Mouse (Mus musculus): Measurements from ENCODE around the gene Prkag3.

The Prkag3 gene

GRCm38 (mm10) chr1:74748643-74749271 is at the start of gene Prkag3:
Gene Prkag3, minus strand, starts transcription at chr1:74749221.
- DNase-seq (ENCODE audit: low read depth, low spot score): peak; percentile 53

DNA sequence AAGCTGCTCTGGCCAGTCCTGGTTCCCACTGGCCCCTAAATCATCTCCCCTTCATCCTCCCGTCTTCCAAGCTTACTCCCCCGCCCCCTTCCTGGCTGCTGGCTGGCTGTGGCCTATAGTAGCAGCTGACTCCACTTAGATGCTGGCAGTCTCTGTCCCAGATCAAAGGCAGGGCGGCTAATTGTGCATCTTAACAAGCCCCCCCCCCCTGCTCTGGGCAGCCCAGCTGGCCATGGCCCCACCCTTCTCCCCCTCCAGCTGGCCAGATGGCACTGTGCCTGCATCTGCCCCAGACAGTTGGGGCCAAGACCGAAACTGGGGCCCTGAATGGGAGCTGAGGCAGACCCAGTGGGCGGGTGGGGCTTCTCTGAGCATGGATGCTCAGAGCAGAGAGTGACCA is 48.4 kb upstream of the Prkag3 start:
- DNase-seq (ENCODE audit: low read depth, low spot score): peak; percentile 78

DNA sequence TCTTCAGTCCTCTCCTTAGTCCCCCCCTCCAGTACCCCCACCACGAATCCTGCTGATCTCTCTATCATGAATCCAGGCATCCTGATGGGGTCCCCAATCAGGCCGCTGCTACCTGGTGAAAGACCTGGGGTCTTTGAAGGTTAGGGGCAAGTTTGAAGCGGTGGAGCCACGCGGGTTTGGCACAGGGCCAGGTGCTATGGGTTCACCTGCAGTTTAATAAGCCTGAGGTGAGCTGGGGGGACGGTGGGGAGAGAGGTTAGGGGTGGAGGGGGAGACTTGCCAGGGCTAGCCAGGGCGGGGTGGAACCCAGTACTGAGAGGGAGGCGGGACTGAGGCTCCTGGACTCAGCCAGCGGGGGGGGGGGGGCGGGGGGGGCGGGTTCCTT is 46.1 kb upstream of the Prkag3 start:
- no peak for DNase-seq (ENCODE audit: low read depth, low spot score)

DNA sequence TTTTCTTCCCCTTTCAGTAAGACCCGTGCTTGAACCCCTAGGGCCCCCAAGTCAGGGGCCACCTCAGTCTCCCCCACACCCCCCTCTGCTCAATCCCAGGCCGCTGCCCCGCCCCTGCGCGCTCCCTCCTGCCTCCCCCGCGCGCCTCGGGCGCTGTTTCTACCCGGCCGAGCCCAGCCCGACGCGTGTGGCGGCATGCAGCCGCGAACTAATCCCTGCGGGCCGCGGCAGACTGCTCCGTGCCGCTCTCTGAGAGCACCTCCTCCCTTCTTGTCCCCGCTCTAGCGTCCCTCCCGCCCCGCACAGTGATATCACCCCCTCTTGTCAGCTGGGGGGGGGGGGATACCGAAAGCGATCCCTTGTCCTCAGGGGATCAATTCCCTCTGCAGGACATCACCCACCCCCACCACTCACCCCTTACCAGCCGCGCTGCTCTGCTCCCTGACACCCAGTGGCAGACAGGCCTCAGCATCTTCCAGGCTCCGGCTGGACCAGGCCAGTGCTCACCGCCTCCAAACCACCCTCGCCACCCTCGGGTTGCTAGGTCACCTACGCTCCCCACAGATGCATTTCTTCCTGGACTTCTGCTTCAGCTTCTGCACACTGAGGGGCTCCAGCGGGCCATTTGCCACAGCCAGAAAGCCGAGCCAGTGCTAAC is 45.6 kb upstream of the Prkag3 start:
- DNase-seq (ENCODE audit: low read depth, low spot score): peak; percentile 45

DNA sequence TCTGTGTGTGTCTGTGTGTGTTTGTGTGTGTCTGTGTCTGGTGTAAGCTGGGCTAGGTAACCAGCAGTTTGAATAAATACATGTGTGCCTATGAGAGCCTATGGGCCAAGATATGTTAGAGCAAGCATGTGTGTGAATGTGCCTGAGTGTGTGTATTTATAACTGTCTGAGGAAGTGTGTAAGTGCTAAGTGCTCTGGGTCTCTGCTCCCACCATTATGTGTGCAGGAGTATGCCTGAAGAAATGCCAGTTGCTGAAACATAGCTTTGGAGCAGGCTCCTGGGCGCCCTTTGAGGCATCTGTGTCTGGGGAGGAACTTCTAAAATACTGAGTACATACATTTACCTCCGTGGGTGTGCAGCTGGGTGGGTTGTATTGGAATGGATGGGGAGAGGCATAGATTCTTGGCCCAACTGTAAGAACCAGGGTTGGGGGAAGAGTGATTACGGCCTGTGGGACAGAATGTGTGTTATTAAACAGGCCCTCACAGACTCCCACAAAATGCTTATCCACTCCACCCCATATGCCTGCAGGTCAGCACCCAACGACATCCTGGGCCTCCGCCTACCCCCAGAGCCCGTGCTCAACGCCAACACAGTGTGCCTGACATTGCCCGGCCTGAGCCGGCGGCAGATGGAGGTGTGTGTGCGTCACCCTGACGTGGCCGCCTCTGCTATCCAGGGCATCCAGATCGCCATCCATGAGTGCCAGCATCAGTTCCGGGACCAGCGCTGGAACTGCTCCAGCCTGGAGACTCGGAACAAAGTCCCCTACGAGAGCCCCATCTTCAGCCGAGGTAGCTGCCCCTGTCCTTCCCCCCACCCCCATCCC is 44.0 kb upstream of the Prkag3 start:
- peak; percentile 60 for DNase-seq (ENCODE audit: low read depth, low spot score)

GRCm38 (mm10) chr1:74791249-74791648 is 42.2 kb upstream of the Prkag3 start, which contains the start of gene Wnt10a:
Gene Wnt10a, plus strand, starts transcription at chr1:74791516.
- no peak for DNase-seq (ENCODE audit: low read depth, low spot score)

DNA sequence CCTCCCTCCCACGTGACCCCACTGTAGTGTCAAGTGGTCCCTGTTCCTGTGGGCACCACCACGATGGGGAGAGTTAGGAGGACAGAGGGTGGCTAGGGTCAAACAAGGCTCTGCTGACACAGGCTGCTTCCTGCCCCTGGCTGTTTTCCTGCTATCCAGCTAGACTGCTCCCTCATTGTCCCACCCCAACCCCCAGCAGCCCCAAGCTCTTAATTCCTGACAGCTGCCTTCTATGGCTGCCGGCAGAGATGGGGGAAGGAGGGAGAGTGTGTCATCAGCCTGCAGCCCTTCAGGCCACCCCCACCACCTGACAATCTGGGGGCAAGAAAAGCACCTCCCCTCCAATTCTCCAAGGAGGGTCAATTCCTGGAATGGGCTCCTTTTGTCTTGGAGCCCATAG is 41.1 kb upstream of the Prkag3 start:
- no peak for DNase-seq (ENCODE audit: low read depth, low spot score)

DNA sequence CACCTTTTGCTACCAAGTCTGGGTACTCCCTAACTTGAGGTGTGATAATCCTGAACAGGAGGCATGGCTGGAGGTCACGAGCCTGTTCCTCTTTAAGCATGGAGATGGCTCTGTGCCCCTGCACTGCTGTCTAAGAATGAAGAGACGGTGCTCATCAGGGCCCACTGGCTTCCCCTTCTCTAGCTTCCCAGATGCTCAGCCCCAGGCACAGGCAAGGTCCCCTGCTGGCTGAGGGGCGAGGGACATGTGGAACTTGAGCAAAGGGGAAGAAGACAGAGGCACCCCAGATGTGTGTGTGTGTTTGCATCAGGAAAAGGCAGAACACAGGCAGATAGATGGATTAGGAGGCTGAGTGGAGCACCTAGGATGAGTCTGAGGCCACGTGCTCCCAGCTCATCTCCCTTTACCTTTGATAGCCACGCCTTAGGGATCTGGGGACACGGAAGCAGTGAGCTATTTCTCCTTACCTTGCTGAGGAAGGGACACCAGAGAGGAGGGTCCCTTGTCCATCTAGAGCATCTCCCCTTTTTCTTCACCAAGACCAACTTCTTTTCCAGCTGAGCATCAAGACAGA is 39.7 kb upstream of the Prkag3 start:
- no peak for DNase-seq (ENCODE audit: low read depth, low spot score)

DNA sequence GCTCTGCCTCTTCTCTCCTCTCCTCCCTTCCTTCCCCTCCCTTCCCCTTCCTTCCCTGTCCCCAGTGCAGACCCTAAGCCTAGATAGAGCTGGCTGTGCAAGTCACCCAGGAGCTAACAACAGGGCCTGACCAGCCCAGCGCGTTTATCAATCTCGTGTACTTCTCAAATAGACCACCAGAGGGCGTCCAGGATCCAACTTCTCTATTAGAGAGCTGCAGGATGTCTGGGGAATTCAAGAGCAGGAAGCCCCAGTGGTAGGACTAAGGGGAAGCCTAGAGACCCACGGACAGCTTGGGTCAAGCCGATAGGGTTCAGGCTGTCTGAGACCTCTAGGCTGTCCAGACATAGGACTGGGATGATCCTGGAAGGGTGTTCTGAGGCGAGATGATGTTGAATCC is 38.8 kb upstream of the Prkag3 start:
- peak; percentile 85 for DNase-seq (ENCODE audit: low read depth, low spot score)

DNA sequence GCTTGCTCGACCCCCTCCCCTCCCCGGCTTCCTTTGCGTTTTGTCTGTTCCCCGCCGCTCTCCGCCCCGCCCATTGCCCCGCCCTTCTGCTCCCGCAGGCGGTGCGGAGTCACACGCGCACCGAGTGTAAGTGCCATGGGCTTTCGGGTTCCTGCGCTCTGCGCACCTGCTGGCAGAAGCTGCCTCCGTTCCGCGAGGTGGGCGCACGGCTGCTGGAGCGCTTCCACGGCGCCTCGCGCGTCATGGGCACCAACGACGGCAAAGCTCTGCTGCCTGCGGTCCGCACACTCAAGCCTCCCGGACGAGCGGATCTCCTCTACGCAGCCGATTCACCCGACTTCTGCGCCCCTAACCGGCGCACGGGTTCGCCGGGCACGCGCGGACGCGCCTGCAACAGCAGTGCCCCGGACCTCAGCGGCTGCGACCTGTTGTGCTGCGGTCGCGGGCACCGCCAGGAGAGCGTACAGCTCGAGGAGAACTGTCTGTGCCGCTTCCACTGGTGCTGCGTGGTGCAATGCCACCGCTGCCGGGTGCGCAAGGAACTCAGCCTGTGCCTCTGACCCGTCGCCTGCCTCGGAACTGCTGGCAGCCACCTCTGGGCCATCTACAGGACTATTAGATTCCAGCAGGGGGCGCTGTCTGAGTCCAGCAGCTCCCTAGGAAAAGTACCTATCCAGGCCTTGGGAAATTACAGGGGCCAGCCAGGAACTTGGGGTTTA is 35.2 kb upstream of the Prkag3 start:
- peak; percentile 70 for DNase-seq (ENCODE audit: low read depth, low spot score)

DNA sequence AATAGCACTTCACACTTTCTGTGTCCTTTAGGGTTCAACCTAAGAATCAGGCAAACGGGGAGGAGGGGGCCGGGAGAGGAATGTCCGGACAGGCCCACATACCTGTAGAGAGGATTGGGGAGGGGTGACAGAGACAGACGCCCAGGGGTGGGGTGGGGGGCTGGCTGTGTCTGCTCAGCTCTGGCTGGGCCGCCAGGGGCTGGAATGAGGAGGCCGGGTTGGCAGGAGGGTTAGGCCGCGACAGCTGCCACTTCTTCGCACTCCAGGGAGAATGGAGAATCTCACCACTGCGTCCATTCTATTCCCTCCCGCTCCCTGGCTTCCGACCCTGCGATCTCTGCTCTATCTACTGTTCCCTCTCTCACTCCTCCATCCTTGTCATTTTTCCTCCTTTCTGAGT is 34.5 kb upstream of the Prkag3 start:
- DNase-seq (ENCODE audit: low read depth, low spot score): no peak

GRCm38 (mm10) chr1:74782045-74782444 is 33.0 kb upstream of the Prkag3 start:
- DNase-seq (ENCODE audit: low read depth, low spot score): no peak

DNA sequence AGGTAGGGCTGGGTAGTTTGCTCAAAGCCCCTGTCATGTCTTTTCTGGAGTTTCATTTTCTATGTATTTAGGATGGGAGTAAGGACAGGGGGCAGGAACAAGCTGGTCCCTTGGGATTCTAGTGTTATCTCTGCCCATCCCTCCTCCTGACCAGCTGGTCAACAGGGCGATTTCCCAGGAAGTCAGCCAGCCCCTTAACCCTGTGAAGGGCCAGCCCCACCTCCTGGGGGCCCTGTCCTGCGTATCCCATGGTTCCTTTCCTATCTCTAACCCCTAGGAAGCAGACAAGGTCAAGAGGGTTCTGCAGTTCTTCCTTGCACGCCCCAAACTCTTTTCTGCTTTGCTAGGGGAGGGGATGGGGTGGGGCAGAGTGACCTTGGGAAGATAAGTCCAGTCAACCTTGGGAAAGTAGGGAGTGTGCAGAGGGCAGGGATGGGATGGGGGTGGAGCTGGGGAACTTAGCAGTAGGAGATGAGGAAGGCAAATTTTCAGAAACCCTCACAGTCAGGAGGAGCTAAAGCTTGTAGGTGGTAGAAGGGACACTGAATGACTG is 30.0 kb upstream of the Prkag3 start:
- no peak for DNase-seq (ENCODE audit: low read depth, low spot score)

DNA sequence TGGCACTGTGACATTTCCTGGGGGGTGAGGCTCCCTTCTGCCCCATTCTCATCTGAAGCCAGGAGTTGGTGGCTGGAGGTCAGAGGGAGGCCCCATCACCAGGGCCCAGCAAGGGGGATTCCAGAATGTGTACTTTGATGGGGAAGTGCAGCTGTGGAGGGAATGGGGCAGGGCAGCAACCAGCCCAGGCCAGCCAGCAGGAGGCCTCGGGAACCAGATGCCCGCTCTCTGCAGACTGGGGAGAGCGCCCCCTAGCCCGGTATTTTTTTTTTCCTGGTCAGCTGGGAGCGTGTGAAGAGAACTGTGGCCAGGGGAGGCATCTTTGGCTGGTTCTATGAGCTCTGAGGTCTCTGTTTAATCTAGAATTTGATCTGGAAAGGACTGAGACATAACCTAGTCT is 26.8 kb upstream of the Prkag3 start:
- no peak for DNase-seq (ENCODE audit: low read depth, low spot score)

DNA sequence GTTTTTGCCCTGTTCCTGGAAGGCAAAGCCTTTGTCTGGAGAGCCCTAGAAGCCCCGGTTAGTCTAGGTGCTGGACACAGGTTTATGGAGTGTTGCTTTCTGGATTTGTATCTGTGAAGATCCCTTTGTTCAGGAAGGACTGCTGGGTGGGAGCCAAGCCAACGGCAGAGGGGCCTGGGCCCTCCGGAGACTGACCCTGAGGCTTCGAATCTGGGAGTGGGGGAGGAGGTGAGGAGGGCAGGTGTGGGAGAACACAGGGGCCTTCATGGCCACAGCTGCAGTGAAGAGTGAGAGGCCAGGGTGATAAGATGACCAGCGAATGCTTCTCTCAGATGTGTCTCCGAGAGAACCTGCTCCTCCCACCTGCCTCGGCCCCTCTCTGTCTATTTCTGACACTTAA is 25.0 kb upstream of the Prkag3 start:
- DNase-seq (ENCODE audit: low read depth, low spot score): no peak

DNA sequence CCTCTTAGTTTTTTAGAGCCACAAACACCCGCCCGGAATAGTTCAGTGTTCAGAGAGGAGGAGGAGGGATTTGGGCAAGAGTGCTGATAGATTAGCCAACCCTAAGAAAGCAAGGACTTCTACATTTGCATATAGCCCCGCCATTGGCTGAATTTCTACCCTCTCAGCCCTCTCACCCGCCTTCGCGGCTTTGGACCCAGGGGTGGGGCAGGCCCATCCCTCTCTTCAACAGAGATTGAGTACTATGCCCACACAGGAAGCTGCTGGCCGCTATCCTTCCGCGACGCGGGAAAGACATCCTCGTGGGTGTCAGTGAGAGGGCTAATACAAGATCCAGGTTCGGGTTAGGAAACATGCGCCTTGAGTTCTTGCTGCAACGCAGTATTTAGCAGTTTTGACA is 24.1 kb upstream of the Prkag3 start:
- DNase-seq (ENCODE audit: low read depth, low spot score): peak; percentile 82

- DNase-seq (ENCODE audit: low read depth, low spot score): no peak
Measured at GRCm38 (mm10) chr1:74771931-74772620, 23.1 kb upstream of the Prkag3 start.

DNA sequence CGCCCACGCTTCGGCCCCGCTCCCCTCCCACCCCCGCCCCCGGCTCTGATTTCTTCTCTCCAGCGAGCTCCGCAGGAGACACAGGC is 22.7 kb upstream of the Prkag3 start, which contains the start of gene Wnt6:
Gene Wnt6, plus strand, starts transcription at position 48 of the 86 bp plus-strand sequence.
- DNase-seq (ENCODE audit: low read depth, low spot score): no peak

DNA sequence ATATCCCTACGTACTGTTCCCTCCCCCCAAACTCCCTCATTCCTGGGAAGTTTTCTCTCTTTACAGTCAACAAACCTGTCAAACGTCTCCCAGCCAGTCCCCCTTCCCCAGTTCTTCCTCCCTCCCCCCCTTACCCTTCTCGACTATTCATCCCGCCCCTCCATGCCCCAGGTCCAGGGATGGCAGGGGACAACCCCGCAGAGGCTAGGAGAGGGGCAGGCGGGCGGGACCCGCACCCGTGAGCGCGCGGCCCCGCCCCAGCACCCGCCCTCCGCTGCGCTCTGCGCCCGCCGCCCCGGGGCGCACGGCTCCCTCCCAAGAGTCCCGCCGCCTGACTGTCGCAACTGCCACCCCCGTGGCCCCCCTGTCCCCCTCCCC is 22.4 kb upstream of the Prkag3 start:
- no peak for DNase-seq (ENCODE audit: low read depth, low spot score)

DNA sequence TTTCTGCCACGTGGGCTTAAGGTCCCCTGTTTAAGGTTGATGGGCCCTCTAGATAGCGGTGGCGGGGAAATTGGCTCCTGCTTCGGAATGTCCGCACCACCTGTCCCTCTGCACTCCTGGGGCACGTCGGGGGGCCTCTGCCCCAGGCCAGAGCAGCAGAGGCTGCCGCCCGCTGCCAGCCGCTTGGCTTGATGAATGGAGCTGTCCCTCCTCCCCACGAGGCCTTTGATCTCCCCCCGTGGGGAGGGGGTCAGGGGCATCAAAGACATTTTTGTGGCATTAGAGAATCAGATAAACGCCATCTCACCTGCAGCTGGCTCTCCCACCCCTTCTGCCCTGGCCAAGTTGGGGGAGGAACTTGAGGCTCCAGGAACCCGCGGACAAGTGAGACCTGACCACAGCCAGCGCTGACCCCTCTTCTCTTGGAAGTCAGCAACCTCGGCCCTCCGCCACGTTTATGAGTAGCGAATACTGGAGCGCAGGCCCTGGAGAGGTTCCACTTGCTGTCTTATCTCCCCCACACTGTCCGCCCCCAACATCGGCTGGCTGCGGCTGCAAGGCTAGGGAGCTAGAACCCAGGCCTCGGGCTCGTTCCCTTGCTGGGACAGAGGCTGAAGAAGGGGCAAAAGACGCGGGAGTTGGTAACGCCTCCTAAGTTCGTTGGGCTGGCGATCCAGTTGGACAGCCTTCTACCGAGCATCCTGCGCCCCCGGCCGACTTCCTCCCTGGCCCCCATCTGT is 21.9 kb upstream of the Prkag3 start:
- no peak for DNase-seq (ENCODE audit: low read depth, low spot score)

GRCm38 (mm10) chr1:74763081-74763480 is 14.1 kb upstream of the Prkag3 start:
- peak; percentile 92 for DNase-seq (ENCODE audit: low read depth, low spot score)
